Mouse (Mus musculus): Measurements from ENCODE around the gene Mfap1b.

- no peak for TF ChIP-seq POLR2A (IDR thresholded peaks at IDR 0.05; ENCODE audit: extremely low read depth, insufficient read depth, low read length)
- no peak for TF ChIP-seq CTCF (IDR thresholded peaks at IDR 0.05; ENCODE audit: low read depth, low read length)
Measured at GRCm38 (mm10) chr2:121414139-121414685, 59.7 kb downstream of the Mfap1b start.
